Mouse (Mus musculus) heart, embryonic 12.5 days (tissue): ENCODE results near the gene Stt3a. TPM values are rescaled to one million over a fixed set of nuclear protein-coding genes. Genes with fewer than 3 reads are reported as not detected.
A peak's percentile ranks its signal among the peaks of the same experiment; 100 is the strongest.

Source experiments
- ATAC-seq: fragments of 200-750 bp; cut with Nextera tagmentation; 2 replicates; pipeline ENCODE4 v1.8.0; 2017; ENCODE audit warnings: moderate TSS enrichment, moderate library complexity; ENCODE audit not compliant: insufficient number of reproducible peaks, low FRiP score
- H3K27ac ChIP-seq: fragments of 300-500 bp; sonication (generic); 2 replicates; pipeline ENCODE4 v1.5.1; 2016; ENCODE audit warnings: mild to moderate bottlenecking, moderate library complexity; ENCODE audit not compliant: poor library complexity, severe bottlenecking
- H3K27me3 ChIP-seq: fragments of 300-500 bp; sonication (generic); replicated peaks from 2 replicates; pipeline ENCODE4 v1.6.1; 2016; ENCODE audit warnings: mild to moderate bottlenecking, moderate library complexity
- H3K36me3 ChIP-seq: fragments of 300-500 bp; sonication (generic); 2 replicates; pipeline ENCODE4 v1.6.1; 2016; ENCODE audit warnings: mild to moderate bottlenecking, moderate library complexity
- H3K4me1 ChIP-seq: fragments of 300-500 bp; sonication (generic); replicated peaks from 2 replicates; pipeline ENCODE4 v1.6.1; 2016; ENCODE audit warnings: mild to moderate bottlenecking
- H3K4me2 ChIP-seq: fragments of 300-500 bp; sonication (generic); 2 replicates; pipeline ENCODE4 v1.6.1; 2016; ENCODE audit warnings: mild to moderate bottlenecking, moderate library complexity
- H3K4me3 ChIP-seq: fragments of 300-500 bp; sonication (generic); 2 replicates; pipeline ENCODE4 v1.5.1; 2016; ENCODE audit warnings: mild to moderate bottlenecking
- H3K9ac ChIP-seq: fragments of 300-500 bp; sonication (generic); 2 replicates; pipeline ENCODE4 v1.6.1; 2016; ENCODE audit warnings: mild to moderate bottlenecking, moderate library complexity
- H3K9me3 ChIP-seq: fragments of 300-500 bp; sonication (generic); replicated peaks from 2 replicates; pipeline ENCODE4 v1.6.1; 2016; ENCODE audit warnings: mild to moderate bottlenecking, moderate library complexity
- WGBS: fragments of 180-500 bp; shearing (Covaris S2); methylation state at CpG from one replicate; pipeline ENCODE4 v1.1.7; 2016; 5-methylcytosine and 5-hydroxymethylcytosine counted together
- polyA plus RNA-seq: library from polyadenylated mRNA; unstranded; fragments of >200 nt; fragmentation: Nextera tagmentation; extraction: Ambion mirVana; gene quantifications from 2 replicates; pipeline ENCODE4 v1.2.1, GENCODE M21; 2016

Gene Stt3a
- polyA plus RNA-seq, result 174 and 184 TPM in 2 replicates

GRCm38 (mm10) chr9:36767203-36768143, at the start of gene Stt3a:
Gene Stt3a, minus strand, starts transcription at chr9:36767679.
- H3K36me3 ChIP-seq, result peaks cover 18% of the 10 kb centered on the region
- under 1% methylated on average over 60 of the region's 60 CpGs for WGBS
- H3K27ac ChIP-seq, result peak within 1 kb of the TSS; percentile 93
- peaks cover 10% of the 10 kb centered on the region for H3K4me1 ChIP-seq
- peak; percentile 100 for ATAC-seq
- H3K4me3 ChIP-seq, result peak within 1 kb of the TSS; percentile 95
- no peaks in the 10 kb centered on the region for H3K9me3 ChIP-seq
- H3K9ac ChIP-seq, result peak within 1 kb of the TSS; percentile 97
- H3K27me3 ChIP-seq, result no peaks in the 10 kb centered on the region
- peak within 1 kb of the TSS; percentile 93 for H3K4me2 ChIP-seq

DNA sequence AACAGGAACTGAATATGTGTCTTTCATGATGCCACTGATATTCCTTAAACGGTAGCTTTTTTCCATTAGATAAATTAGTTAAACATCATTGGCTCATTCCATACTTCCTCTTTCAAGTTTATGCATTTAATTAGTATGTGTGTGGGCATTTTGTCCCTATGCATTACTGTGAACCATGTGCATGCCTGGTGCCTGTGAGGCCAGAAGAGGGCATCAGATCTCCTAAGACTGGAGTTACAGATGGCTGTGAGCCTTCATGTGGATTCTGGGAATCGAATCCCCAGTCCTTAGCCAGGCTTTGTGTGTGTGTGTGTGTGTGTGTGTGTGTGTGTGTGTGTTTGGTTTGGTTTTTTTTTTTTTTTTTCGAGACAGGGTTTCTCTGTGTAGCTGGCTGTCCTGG, 47.0 kb upstream of the Stt3a start:
- H3K36me3 ChIP-seq, result no peaks in the 10 kb centered on the region
- H3K4me2 ChIP-seq, result no peak overlapping the region
- no peak overlapping the region for H3K4me3 ChIP-seq
- H3K27me3 ChIP-seq, result no peaks in the 10 kb centered on the region
- WGBS, result 55% methylated on average over 2 of the region's 3 CpGs
- no peak overlapping the region for H3K27ac ChIP-seq
- no peaks in the 10 kb centered on the region for H3K4me1 ChIP-seq
- no peak overlapping the region for H3K9ac ChIP-seq
- no peak for ATAC-seq
- no peaks in the 10 kb centered on the region for H3K9me3 ChIP-seq

DNA sequence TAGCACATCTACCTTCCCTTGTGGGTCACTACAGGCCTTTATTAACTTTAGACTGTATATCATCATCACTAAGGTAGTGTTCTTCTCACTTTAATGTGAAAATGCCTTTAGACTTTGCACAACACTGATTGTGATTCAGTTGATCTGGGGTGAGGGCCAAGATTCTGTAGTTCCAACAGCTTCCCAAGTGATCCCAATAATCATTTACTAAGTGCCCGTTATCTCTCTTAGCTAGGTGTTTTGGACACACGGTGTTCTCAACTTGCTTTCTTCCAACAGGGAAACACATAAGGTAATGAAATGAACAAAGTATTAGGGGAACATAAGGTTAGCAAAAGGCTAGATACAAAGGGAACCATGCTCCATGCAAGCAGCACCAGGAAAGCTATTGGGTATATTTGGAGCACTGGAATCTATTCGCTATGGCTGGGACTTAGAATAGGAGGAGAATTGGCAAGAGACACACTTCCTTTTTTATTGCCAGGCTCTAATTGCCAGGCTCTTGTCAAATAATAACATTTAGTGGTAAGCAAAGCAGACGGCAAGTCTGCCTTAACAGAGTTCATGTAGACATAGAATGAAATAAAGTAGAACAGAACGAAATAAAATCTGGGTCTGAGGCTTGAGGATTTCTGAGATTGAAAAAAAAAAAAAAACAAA, 40.8 kb upstream of the Stt3a start:
- Histone ChIP-seq H3K4me1 (no peaks in the 10 kb centered on the region), H3K36me3 (no peaks in the 10 kb centered on the region), H3K4me3 (no peak overlapping the region), H3K9me3 (no peaks in the 10 kb centered on the region), H3K27me3 (no peaks in the 10 kb centered on the region), H3K9ac (no peak overlapping the region), H3K4me2 (no peak overlapping the region), H3K27ac (no peak overlapping the region)
- ATAC-seq, result no peak
- WGBS, result 76% methylated on average over 5 of the region's 5 CpGs

GRCm38 (mm10) chr9:36805256-36805975, 37.9 kb upstream of the Stt3a start:
- 88% methylated on average over 3 of the region's 3 CpGs for WGBS
- Histone ChIP-seq H3K9me3 (no peaks in the 10 kb centered on the region), H3K4me2 (no peak overlapping the region), H3K4me3 (no peak overlapping the region), H3K9ac (no peak overlapping the region), H3K4me1 (no peaks in the 10 kb centered on the region), H3K36me3 (no peaks in the 10 kb centered on the region), H3K27me3 (no peaks in the 10 kb centered on the region), H3K27ac (no peak overlapping the region)
- ATAC-seq, result no peak

DNA sequence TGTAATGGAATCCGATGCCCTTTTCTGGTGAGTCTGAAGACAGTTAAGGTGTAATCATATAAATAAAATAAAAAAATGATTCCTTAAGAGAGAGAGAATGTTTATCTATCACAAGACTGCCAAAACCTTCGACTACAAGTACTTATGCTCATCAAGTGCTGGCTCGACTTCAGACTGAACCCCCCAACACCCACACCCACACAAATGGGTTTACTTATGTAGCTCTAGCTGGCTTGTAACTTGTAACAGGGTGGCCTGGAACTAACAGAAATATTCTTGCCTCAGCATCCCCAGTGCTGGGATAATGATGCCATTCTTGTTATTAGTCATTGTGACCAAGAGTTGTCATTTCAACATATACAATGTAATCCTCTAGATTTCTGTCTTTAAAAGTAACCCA, 36.4 kb upstream of the Stt3a start:
- no peak for ATAC-seq
- Histone ChIP-seq H3K36me3 (no peaks in the 10 kb centered on the region), H3K9ac (no peak overlapping the region), H3K4me3 (no peak overlapping the region), H3K4me1 (no peaks in the 10 kb centered on the region), H3K4me2 (no peak overlapping the region), H3K27me3 (no peaks in the 10 kb centered on the region), H3K9me3 (no peaks in the 10 kb centered on the region), H3K27ac (no peak overlapping the region)
- WGBS, result 79% methylated on average over 3 of the region's 3 CpGs

DNA sequence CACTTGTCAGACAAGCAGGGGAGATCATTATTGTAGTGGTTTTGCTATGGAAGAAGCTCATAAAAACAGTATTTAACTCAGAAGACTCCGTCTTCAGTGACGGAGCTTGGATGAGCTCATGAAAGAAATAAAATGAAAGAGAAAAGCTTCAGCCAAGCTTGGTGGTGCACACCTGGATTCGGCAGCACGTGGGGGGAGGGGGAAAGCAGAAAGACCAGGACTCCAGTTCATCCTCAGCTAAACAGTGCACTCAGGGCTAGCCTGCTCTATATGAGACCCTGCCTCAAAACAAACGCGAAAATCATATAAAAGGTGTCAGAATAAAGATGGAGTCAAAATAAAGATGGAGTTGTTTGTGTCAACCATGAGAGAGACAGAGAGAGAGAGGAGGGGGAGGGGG, 35.9 kb upstream of the Stt3a start:
- no peak overlapping the region for H3K4me2 ChIP-seq
- no peak overlapping the region for H3K4me3 ChIP-seq
- no peaks in the 10 kb centered on the region for H3K4me1 ChIP-seq
- no peaks in the 10 kb centered on the region for H3K27me3 ChIP-seq
- H3K27ac ChIP-seq, result no peak overlapping the region
- no peak overlapping the region for H3K9ac ChIP-seq
- WGBS, result 78% methylated on average over 6 of the region's 6 CpGs
- H3K9me3 ChIP-seq, result no peaks in the 10 kb centered on the region
- no peaks in the 10 kb centered on the region for H3K36me3 ChIP-seq
- no peak for ATAC-seq

- no peak for ATAC-seq
- WGBS, result 82% methylated on average over 3 of the region's 3 CpGs
- Histone ChIP-seq H3K4me3 (no peak overlapping the region), H3K4me1 (no peaks in the 10 kb centered on the region), H3K9ac (no peak overlapping the region), H3K27me3 (no peaks in the 10 kb centered on the region), H3K9me3 (no peaks in the 10 kb centered on the region), H3K4me2 (no peak overlapping the region), H3K27ac (no peak overlapping the region), H3K36me3 (no peaks in the 10 kb centered on the region)
These were observed 35.5 kb upstream of the Stt3a start for GRCm38 (mm10) chr9:36802951-36803350.

- Histone ChIP-seq H3K9ac (no peak overlapping the region), H3K27ac (no peak overlapping the region), H3K27me3 (no peaks in the 10 kb centered on the region), H3K9me3 (no peaks in the 10 kb centered on the region), H3K4me1 (no peaks in the 10 kb centered on the region), H3K4me2 (no peak overlapping the region), H3K36me3 (no peaks in the 10 kb centered on the region), H3K4me3 (no peak overlapping the region)
- no peak for ATAC-seq
- WGBS, result 77% methylated on average over 2 of the region's 2 CpGs
These were observed 34.5 kb upstream of the Stt3a start for GRCm38 (mm10) chr9:36801961-36802360.

DNA sequence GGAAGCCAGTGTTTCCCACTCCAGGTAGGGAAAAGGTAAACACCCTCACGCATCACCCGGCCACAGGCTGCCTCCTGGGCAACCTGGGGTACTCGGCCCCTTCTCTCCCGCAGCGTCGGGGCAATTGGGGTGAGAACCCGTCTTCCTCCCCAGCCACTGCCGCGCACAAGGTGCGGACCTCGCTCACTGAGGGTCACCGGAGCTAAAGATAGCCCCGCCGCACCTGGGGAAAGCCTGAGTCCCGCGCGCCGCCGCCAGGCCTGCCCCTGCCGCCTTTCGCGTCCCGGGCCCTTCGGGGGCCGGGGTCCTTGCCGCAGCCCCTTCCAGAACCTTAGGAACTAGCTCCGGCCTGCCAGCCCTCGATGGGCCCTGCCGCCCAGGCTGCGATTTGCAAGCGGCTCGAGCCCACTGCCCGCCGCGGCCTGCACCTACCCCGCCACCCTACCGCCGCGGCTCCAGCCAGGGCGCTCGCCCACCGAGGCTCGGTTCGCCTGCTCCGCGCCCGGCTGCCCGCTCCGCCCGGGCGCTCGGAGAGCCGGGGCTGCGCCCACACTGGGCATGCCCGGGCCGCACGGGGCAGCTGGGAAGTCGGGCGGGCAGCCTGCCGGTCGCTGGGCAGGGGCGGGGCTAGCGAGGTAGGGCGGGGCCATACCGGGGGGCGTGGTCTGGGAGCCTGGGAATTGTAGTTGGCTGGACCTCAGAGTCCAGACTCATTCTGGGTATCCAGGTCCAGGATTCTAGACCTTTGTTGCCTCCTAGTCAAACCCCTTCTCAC, 29.5 kb upstream of the Stt3a start, which contains the start of gene Ei24:
TSS of gene Ei24 (minus strand) at position 613 of the 775 bp plus-strand sequence.
- 0 out of 2 replicates have a peak, but pooled peaks cover 8% of the 10 kb centered on the region for H3K36me3 ChIP-seq
- H3K27ac ChIP-seq, result 0 out of 2 replicates have a peak within 1 kb of the TSS, but pooled peaks have one; percentile 25
- WGBS, result under 1% methylated on average over 66 of the region's 66 CpGs
- H3K4me2 ChIP-seq, result peak within 1 kb of the TSS; percentile 89
- no peaks in the 10 kb centered on the region for H3K27me3 ChIP-seq
- H3K4me1 ChIP-seq, result peaks cover 12% of the 10 kb centered on the region
- no peaks in the 10 kb centered on the region for H3K9me3 ChIP-seq
- H3K9ac ChIP-seq, result peak within 1 kb of the TSS; percentile 99
- H3K4me3 ChIP-seq, result peak within 1 kb of the TSS; percentile 98
- peak; percentile 99 for ATAC-seq

GRCm38 (mm10) chr9:36796224-36796623, 28.7 kb upstream of the Stt3a start:
- peak overlapping the region; percentile 99 for H3K9ac ChIP-seq
- no peak for ATAC-seq
- WGBS, result 23% methylated on average over 5 of the region's 5 CpGs
- H3K4me1 ChIP-seq, result peaks cover 12% of the 10 kb centered on the region
- peak overlapping the region; percentile 89 for H3K4me2 ChIP-seq
- H3K27me3 ChIP-seq, result no peaks in the 10 kb centered on the region
- no peaks in the 10 kb centered on the region for H3K9me3 ChIP-seq
- peaks cover 14% of the 10 kb centered on the region for H3K36me3 ChIP-seq
- H3K27ac ChIP-seq, result no peak overlapping the region
- H3K4me3 ChIP-seq, result peak overlapping the region; percentile 98
